Mouse (Mus musculus): ENCODE measurements at regions not wholly inside any gene's neighbourhood (a gene's known extent, or its start where the extent isn't known, plus 50 kb on each side); places are given as distances from the start of the nearest gene placed in this dataset.

- H3K4me1 ChIP-seq (replicated peaks) = no peaks in the 10 kb centered on the region
- ATAC-seq (ENCODE audit: low read depth) (no peak), DNase-seq (no peak)
- H3K27ac ChIP-seq = no peak overlapping the region
- no peaks in the 10 kb centered on the region for H3K36me3 ChIP-seq
- no peaks in the 10 kb centered on the region for H3K27me3 ChIP-seq
- WGBS (ENCODE audit: insufficient replicate concordance) = 70% methylated on average over 2 of the region's 2 CpGs
- H3K4me2 ChIP-seq = no peak overlapping the region
- H3K9me3 ChIP-seq (replicated peaks) = no peaks in the 10 kb centered on the region
- no peak overlapping the region for H3K9ac ChIP-seq
- H3K4me3 ChIP-seq (replicated peaks) = no peak overlapping the region
Observed at GRCm38 (mm10) chr5:133131042-133131441, 587.9 kb upstream of the Auts2 start.

GRCm38 (mm10) chr5:133130316-133130715 is 587.2 kb upstream of the Auts2 start:
- H3K9ac ChIP-seq = no peak overlapping the region
- no peak overlapping the region for H3K4me3 ChIP-seq (replicated peaks)
- DNase-seq (no peak), ATAC-seq (ENCODE audit: low read depth) (no peak)
- no peak overlapping the region for H3K4me2 ChIP-seq
- no peaks in the 10 kb centered on the region for H3K36me3 ChIP-seq
- H3K9me3 ChIP-seq (replicated peaks) = no peaks in the 10 kb centered on the region
- H3K4me1 ChIP-seq (replicated peaks) = no peaks in the 10 kb centered on the region
- H3K27ac ChIP-seq = no peak overlapping the region
- no peaks in the 10 kb centered on the region for H3K27me3 ChIP-seq
- 49% methylated on average over 6 of the region's 6 CpGs for WGBS (ENCODE audit: insufficient replicate concordance)

DNA sequence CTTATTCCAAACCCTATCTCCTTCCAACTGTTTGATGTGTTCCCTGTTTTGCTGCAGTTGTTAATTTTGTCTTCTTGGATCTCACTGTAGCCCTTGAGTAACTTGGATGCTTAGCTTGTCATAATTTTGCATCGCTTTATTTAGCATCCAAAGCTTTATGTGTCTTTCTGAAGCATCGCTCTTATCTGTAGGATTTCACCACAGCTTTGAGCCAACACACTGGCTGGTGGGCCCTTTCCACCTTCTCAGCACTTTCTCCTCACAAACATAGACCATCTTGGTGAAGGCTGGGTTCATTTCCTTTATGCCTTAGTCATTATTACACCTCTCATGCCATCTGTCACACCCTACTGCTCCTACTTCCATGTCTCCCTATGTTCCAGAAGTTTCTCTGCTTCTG is 581.1 kb upstream of the Auts2 start:
- Histone ChIP-seq H3K9me3 (replicated peaks) (peaks cover 5% of the 10 kb centered on the region; the same call in 1 of the 2 replicates), H3K9ac (no peak overlapping the region), H3K36me3 (no peaks in the 10 kb centered on the region), H3K27me3 (no peaks in the 10 kb centered on the region), H3K4me2 (no peak overlapping the region), H3K4me1 (replicated peaks) (no peaks in the 10 kb centered on the region), H3K27ac (no peak overlapping the region), H3K4me3 (replicated peaks) (no peak overlapping the region)
- no peak for DNase-seq
- ATAC-seq (ENCODE audit: low read depth) = no peak
- WGBS (ENCODE audit: insufficient replicate concordance) = 79% methylated on average over 2 of the region's 2 CpGs

DNA sequence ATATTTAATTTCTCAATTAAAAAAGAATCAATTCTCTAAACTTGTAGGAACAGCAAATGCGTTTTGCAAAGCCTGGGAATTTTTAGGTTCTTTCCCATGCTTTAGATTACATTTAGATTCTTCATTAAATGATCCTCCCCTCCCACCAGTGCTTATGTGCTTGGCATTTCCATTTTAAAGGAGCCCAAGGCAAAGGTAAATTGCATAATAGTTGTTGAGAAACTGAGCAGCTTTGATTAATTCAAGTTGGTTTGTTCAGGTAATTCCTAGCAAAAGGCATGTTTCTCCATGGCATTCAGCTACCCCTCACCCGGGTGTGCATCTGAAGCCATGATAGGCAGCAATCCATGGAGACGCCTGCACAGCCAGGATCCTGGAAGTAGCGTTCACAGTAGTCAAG is 570.8 kb upstream of the Auts2 start:
- no peak overlapping the region for H3K4me2 ChIP-seq
- DNase-seq (no peak), ATAC-seq (ENCODE audit: low read depth) (no peak)
- no peak overlapping the region for H3K9ac ChIP-seq
- H3K27ac ChIP-seq = no peak overlapping the region
- peaks cover 3% of the 10 kb centered on the region; the same call in 1 of the 2 replicates for H3K9me3 ChIP-seq (replicated peaks)
- 68% methylated on average over 4 of the region's 4 CpGs for WGBS (ENCODE audit: insufficient replicate concordance)
- no peaks in the 10 kb centered on the region for H3K27me3 ChIP-seq
- H3K36me3 ChIP-seq = no peaks in the 10 kb centered on the region
- H3K4me3 ChIP-seq (replicated peaks) = no peak overlapping the region
- H3K4me1 ChIP-seq (replicated peaks) = no peaks in the 10 kb centered on the region

DNA sequence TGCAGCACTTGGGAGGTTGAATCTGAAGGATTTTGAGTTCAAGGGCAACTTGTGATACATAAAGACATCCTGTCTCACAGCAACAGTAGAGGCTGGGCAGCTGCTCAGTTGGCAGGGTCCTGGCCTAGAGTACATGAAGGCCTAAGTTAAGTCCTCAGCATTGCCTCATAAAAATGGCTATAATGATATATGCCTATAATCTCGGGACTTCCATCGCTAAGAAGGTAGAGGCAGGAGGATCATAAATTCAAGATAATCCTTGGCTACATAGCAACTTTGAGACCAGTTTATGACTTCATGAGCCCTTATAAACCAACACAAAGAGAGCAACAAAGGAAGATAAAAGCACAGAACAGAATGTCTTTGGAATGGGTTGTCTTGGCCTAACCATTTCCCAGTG is 570.0 kb upstream of the Auts2 start:
- no peaks in the 10 kb centered on the region for H3K36me3 ChIP-seq
- no peak overlapping the region for H3K4me3 ChIP-seq (replicated peaks)
- no peak overlapping the region for H3K9ac ChIP-seq
- H3K4me1 ChIP-seq (replicated peaks) = no peaks in the 10 kb centered on the region
- H3K27me3 ChIP-seq = no peaks in the 10 kb centered on the region
- ATAC-seq (ENCODE audit: low read depth) (no peak), DNase-seq (no peak)
- peaks cover 3% of the 10 kb centered on the region; the same call in 1 of the 2 replicates for H3K9me3 ChIP-seq (replicated peaks)
- H3K4me2 ChIP-seq = no peak overlapping the region
- H3K27ac ChIP-seq = no peak overlapping the region
- 68% methylated on average over 2 of the region's 2 CpGs for WGBS (ENCODE audit: insufficient replicate concordance)

GRCm38 (mm10) chr5:133106691-133107354 is 563.7 kb upstream of the Auts2 start:
- H3K4me3 ChIP-seq (replicated peaks) = no peak overlapping the region
- WGBS (ENCODE audit: insufficient replicate concordance) = 50% methylated on average over 8 of the region's 8 CpGs
- H3K9ac ChIP-seq = no peak overlapping the region
- ATAC-seq (ENCODE audit: low read depth) (no peak), DNase-seq (no peak)
- no peaks in the 10 kb centered on the region; the same call in 1 of the 2 replicates for H3K9me3 ChIP-seq (replicated peaks)
- no peaks in the 10 kb centered on the region for H3K27me3 ChIP-seq
- no peaks in the 10 kb centered on the region for H3K36me3 ChIP-seq
- no peak overlapping the region for H3K27ac ChIP-seq
- H3K4me1 ChIP-seq (replicated peaks) = no peaks in the 10 kb centered on the region
- H3K4me2 ChIP-seq = no peak overlapping the region

GRCm38 (mm10) chr5:133096340-133096739 is 553.2 kb upstream of the Auts2 start:
- no peak overlapping the region for H3K9ac ChIP-seq
- 52% methylated on average over 1 of the region's 1 CpGs for WGBS (ENCODE audit: insufficient replicate concordance)
- H3K4me3 ChIP-seq (replicated peaks) = no peak overlapping the region
- no peak overlapping the region for H3K4me2 ChIP-seq
- no peaks in the 10 kb centered on the region for H3K36me3 ChIP-seq
- DNase-seq (no peak), ATAC-seq (ENCODE audit: low read depth) (no peak)
- 0 out of 2 replicates have a peak, but pooled peaks cover under 1% of the 10 kb centered on the region for H3K9me3 ChIP-seq (replicated peaks)
- H3K27ac ChIP-seq = no peak overlapping the region
- H3K4me1 ChIP-seq (replicated peaks) = no peaks in the 10 kb centered on the region
- no peaks in the 10 kb centered on the region for H3K27me3 ChIP-seq

DNA sequence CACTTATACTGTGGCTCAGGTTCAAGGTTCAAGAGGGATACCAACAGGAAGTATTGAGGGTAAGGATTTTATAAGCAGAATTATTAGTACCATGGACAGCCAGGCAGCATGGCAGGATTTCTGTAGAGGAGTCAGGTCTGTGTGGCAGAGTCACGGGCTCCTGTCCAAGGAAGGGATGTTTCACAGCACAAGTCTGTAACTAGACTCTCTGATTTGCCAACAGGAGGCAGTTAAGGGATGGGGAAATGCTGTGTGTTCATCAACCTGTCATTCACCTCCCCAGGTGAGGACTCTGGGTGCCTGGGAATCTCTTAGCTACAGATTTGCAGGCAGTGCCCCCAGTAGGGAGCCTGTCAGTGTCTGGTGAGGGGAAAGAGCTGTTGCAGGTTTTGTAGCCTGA is 541.7 kb upstream of the Auts2 start:
- H3K4me2 ChIP-seq = no peak overlapping the region

DNA sequence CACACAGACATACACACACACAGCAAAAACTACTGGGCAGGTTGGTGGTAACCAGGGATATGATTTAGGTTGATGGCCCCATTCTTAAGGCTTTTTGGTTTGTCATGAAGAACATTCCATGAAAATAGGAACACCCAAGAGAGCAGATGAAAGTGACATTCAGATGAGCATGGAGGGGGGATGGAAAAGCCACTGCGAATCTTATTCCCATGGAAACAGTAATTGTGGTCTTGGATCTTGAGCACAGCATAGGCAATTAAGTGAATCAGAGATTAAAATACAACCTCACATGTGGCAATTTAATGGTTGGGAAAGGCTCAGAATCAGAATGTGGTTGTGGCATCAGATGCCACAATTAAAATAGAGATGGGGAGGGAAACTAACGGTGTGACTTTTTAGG is 537.6 kb upstream of the Auts2 start:
- Histone ChIP-seq H3K4me3 (replicated peaks) (no peak overlapping the region), H3K9me3 (replicated peaks) (no peaks in the 10 kb centered on the region), H3K4me2 (no peak overlapping the region), H3K4me1 (replicated peaks) (no peaks in the 10 kb centered on the region), H3K36me3 (no peaks in the 10 kb centered on the region), H3K27ac (no peak overlapping the region), H3K27me3 (no peaks in the 10 kb centered on the region), H3K9ac (no peak overlapping the region)
- ATAC-seq (ENCODE audit: low read depth) (no peak), DNase-seq (no peak)
- WGBS (ENCODE audit: insufficient replicate concordance) = 69% methylated on average over 2 of the region's 2 CpGs

More for the DNA sequence above, 541.7 kb upstream of the Auts2 start:
- Histone ChIP-seq H3K4me1 (replicated peaks) (no peaks in the 10 kb centered on the region), H3K9me3 (replicated peaks) (no peaks in the 10 kb centered on the region), H3K27me3 (no peaks in the 10 kb centered on the region), H3K4me3 (replicated peaks) (no peak overlapping the region), H3K36me3 (no peaks in the 10 kb centered on the region), H3K27ac (no peak overlapping the region), H3K9ac (no peak overlapping the region)
- DNase-seq (no peak), ATAC-seq (ENCODE audit: low read depth) (no peak)
- 55% methylated on average over 1 of the region's 1 CpGs for WGBS (ENCODE audit: insufficient replicate concordance)

GRCm38 (mm10) chr5:133078916-133079315 is 535.8 kb upstream of the Auts2 start:
- DNase-seq (no peak), ATAC-seq (ENCODE audit: low read depth) (no peak)
- H3K4me2 ChIP-seq = no peak overlapping the region
- H3K27ac ChIP-seq = no peak overlapping the region
- H3K27me3 ChIP-seq = no peaks in the 10 kb centered on the region
- H3K4me1 ChIP-seq (replicated peaks) = no peaks in the 10 kb centered on the region
- H3K36me3 ChIP-seq = no peaks in the 10 kb centered on the region
- H3K9me3 ChIP-seq (replicated peaks) = no peaks in the 10 kb centered on the region
- H3K9ac ChIP-seq = no peak overlapping the region
- H3K4me3 ChIP-seq (replicated peaks) = no peak overlapping the region
- 53% methylated on average over 3 of the region's 3 CpGs for WGBS (ENCODE audit: insufficient replicate concordance)

DNA sequence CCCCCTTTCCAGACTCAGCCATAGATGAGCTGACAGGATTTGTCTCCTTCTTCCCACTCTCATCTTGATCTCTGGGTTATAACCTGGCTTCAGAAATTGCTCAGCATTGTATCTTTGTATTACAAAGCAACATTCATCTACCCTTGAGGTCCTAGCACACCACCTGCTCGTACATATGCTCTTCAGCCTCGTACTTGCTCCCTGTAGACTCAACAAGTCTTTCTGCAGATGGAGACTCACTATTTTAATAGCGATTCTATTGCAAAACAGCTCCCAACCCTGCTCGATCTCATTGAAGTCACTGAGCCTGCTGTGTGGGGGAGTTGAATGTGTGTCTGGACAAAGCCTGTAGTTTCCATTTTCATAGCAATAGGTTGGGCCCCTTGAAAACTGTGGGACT is 535.2 kb upstream of the Auts2 start:
- no peak for ATAC-seq (ENCODE audit: low read depth)
- 47% methylated on average over 4 of the region's 4 CpGs for WGBS (ENCODE audit: insufficient replicate concordance)
- H3K36me3 ChIP-seq = no peaks in the 10 kb centered on the region
- H3K9ac ChIP-seq = no peak overlapping the region
- no peaks in the 10 kb centered on the region for H3K4me1 ChIP-seq (replicated peaks)
- DNase-seq = no peak
- no peak overlapping the region for H3K27ac ChIP-seq
- H3K4me3 ChIP-seq (replicated peaks) = no peak overlapping the region
- H3K4me2 ChIP-seq = no peak overlapping the region
- no peaks in the 10 kb centered on the region for H3K27me3 ChIP-seq
- no peaks in the 10 kb centered on the region for H3K9me3 ChIP-seq (replicated peaks)

GRCm38 (mm10) chr5:133073317-133073716 is 530.2 kb upstream of the Auts2 start:
- Histone ChIP-seq H3K4me3 (replicated peaks) (no peak overlapping the region), H3K4me2 (no peak overlapping the region), H3K9me3 (replicated peaks) (0 out of 2 replicates have a peak, but pooled peaks cover 3% of the 10 kb centered on the region), H3K4me1 (replicated peaks) (no peaks in the 10 kb centered on the region), H3K27ac (no peak overlapping the region), H3K27me3 (no peaks in the 10 kb centered on the region), H3K36me3 (no peaks in the 10 kb centered on the region), H3K9ac (no peak overlapping the region)
- ATAC-seq (ENCODE audit: low read depth) (no peak), DNase-seq (no peak)
- 29% methylated on average over 2 of the region's 2 CpGs for WGBS (ENCODE audit: insufficient replicate concordance)

Data from liver, embryonic 13.5 days (tissue).